Mouse (Mus musculus): ENCODE measurements around the gene Ppp1r27. TPM values are rescaled to one million over a fixed set of nuclear protein-coding genes. Genes with fewer than 3 reads are reported as not detected.
"Not testable (repeated sequence)": the region's sequence is repeated elsewhere in the genome, so short reads cannot be mapped to it uniquely, and the experiment has no call there.

Ppp1r27 gene
- polyA plus RNA-seq, 1 experiment: not detected

- Histone ChIP-seq H3K36me3 (ENCODE audit: control insufficient read depth, insufficient read depth, low read length) (no peaks in the 10 kb centered on the region), H3K4me3 (ENCODE audit: extremely low read depth, insufficient read depth, insufficient read length) (no peak overlapping the region), H3K4me1 (ENCODE audit: control insufficient read depth, insufficient read depth, insufficient read length) (no peaks in the 10 kb centered on the region), H3K27ac (ENCODE audit: insufficient read depth, low read length) (no peak overlapping the region), H3K27me3 (ENCODE audit: control insufficient read depth, insufficient read depth, low read length) (no peaks in the 10 kb centered on the region)
- 59% methylated on average over 6 of the region's 6 CpGs for WGBS
- no peak for DNase-seq (ENCODE audit: low read depth in 1 of 2, low spot score in 2 of 2)
- TF ChIP-seq CTCF (IDR thresholded peaks at IDR 0.05; ENCODE audit: extremely low read depth, insufficient read depth, insufficient read length, insufficient replicate concordance): no peak
- TF ChIP-seq POLR2A (IDR thresholded peaks at IDR 0.05; ENCODE audit: low read depth, low read length): no peak
Observed at GRCm38 (mm10) chr11:120518027-120518426, 32.9 kb downstream of the Ppp1r27 start.

DNA sequence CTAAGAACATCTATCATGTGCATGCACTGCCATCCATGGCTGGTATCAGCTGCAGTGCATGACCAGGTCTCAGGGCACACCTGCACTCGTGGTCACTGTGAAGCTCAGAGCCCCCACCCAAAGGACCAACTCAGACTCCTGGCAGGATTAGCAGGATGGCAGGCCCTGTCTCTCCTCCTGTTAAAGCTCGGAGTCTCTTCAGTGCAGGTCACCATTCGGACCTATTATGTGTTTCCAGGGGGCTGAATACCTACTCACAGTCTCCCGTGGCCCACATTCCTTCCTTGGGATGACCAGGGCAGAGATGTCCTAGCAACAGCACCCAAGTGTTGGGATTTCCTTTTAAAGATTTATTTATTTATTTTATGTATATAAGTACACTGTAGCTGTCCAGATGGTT lies 33.8 kb downstream of the Ppp1r27 start:
- 88% methylated on average over 4 of the region's 4 CpGs for WGBS
- no peak overlapping the region for H3K4me3 ChIP-seq (ENCODE audit: extremely low read depth, insufficient read depth, insufficient read length)
- DNase-seq (ENCODE audit: low read depth in 1 of 2, low spot score in 2 of 2): no peak
- no peak for TF ChIP-seq POLR2A (IDR thresholded peaks at IDR 0.05; ENCODE audit: low read depth, low read length)
- no peak overlapping the region for H3K27ac ChIP-seq (ENCODE audit: insufficient read depth, low read length)
- no peaks in the 10 kb centered on the region for H3K27me3 ChIP-seq (ENCODE audit: control insufficient read depth, insufficient read depth, low read length)
- H3K36me3 ChIP-seq (ENCODE audit: control insufficient read depth, insufficient read depth, low read length): no peaks in the 10 kb centered on the region
- H3K4me1 ChIP-seq (ENCODE audit: control insufficient read depth, insufficient read depth, insufficient read length): no peaks in the 10 kb centered on the region

- Histone ChIP-seq H3K36me3 (ENCODE audit: control insufficient read depth, insufficient read depth, low read length) (no peaks in the 10 kb centered on the region), H3K27ac (ENCODE audit: insufficient read depth, low read length) (no peak overlapping the region), H3K4me3 (ENCODE audit: extremely low read depth, insufficient read depth, insufficient read length) (no peak overlapping the region), H3K27me3 (ENCODE audit: control insufficient read depth, insufficient read depth, low read length) (no peaks in the 10 kb centered on the region), H3K4me1 (ENCODE audit: control insufficient read depth, insufficient read depth, insufficient read length) (peaks cover 4% of the 10 kb centered on the region; the same call in 1 of the 2 replicates)
- DNase-seq (ENCODE audit: low read depth in 1 of 2, low spot score in 2 of 2): peak; percentile 41 to 81
- TF ChIP-seq POLR2A (IDR thresholded peaks at IDR 0.05; ENCODE audit: low read depth, low read length): no peak
- peak; percentile 94 for TF ChIP-seq CTCF (IDR thresholded peaks at IDR 0.05; ENCODE audit: extremely low read depth, insufficient read depth, insufficient read length, insufficient replicate concordance)
- WGBS: 25% methylated on average over 17 of the region's 17 CpGs
Observed at GRCm38 (mm10) chr11:120515611-120516010, 35.3 kb downstream of the Ppp1r27 start.

- not testable (repeated sequence) for H3K4me3 ChIP-seq (ENCODE audit: extremely low read depth, insufficient read depth, insufficient read length); DNase-seq (ENCODE audit: low read depth in 1 of 2, low spot score in 2 of 2); H3K27ac ChIP-seq (ENCODE audit: insufficient read depth, low read length); H3K27me3 ChIP-seq (ENCODE audit: control insufficient read depth, insufficient read depth, low read length); H3K36me3 ChIP-seq (ENCODE audit: control insufficient read depth, insufficient read depth, low read length); H3K4me1 ChIP-seq (ENCODE audit: control insufficient read depth, insufficient read depth, insufficient read length)
- 93% methylated on average over 2 of the region's 2 CpGs for WGBS
Observed at GRCm38 (mm10) chr11:120514262-120514661, 36.7 kb downstream of the Ppp1r27 start.

- 84% methylated on average over 6 of the region's 6 CpGs for WGBS
- H3K4me3 ChIP-seq (ENCODE audit: extremely low read depth, insufficient read depth, insufficient read length): no peak overlapping the region
- TF ChIP-seq CTCF (IDR thresholded peaks at IDR 0.05; ENCODE audit: extremely low read depth, insufficient read depth, insufficient read length, insufficient replicate concordance) (no peak), POLR2A (IDR thresholded peaks at IDR 0.05; ENCODE audit: low read depth, low read length) (no peak)
- H3K36me3 ChIP-seq (ENCODE audit: control insufficient read depth, insufficient read depth, low read length): no peaks in the 10 kb centered on the region
- peaks cover 4% of the 10 kb centered on the region; the same call in 1 of the 2 replicates for H3K4me1 ChIP-seq (ENCODE audit: control insufficient read depth, insufficient read depth, insufficient read length)
- H3K27me3 ChIP-seq (ENCODE audit: control insufficient read depth, insufficient read depth, low read length): no peaks in the 10 kb centered on the region
- H3K27ac ChIP-seq (ENCODE audit: insufficient read depth, low read length): no peak overlapping the region
- DNase-seq (ENCODE audit: low read depth in 1 of 2, low spot score in 2 of 2): no peak
Observed at GRCm38 (mm10) chr11:120512790-120513453, 38.0 kb downstream of the Ppp1r27 start.

DNA sequence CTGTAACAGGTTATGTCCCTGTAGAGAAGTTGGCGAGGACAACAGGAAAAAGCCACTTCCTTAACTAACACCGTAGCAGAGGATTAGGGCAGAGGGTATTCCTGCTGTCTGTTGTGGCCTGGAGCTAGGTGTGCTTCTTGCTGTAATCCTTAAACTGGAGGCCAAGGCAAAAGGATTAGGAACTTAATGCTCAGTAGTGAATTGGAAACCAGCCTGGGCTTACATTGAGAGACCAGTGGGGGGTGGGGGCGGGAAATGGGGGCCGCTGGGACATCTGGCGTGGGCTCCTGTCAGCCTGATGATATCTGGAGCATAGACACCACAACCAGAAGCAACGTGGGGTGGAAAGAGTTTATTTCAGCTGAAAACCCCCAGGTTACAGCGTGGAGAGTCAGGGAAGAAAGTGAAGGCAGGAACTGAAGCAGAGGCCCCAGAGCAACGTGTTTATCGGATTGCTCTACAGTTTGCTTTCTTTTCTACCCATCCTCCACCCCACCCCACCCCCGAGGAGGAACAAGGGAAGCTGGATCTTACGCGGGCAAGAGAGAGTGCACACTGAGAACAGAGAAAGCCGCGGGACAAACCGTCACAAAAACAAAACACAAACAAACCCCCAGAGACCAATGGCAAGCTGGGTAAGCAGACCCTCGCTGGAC lies 40.4 kb downstream of the Ppp1r27 start:
- Histone ChIP-seq H3K4me1 (ENCODE audit: control insufficient read depth, insufficient read depth, insufficient read length) (peaks cover 4% of the 10 kb centered on the region; the same call in 1 of the 2 replicates), H3K27ac (ENCODE audit: insufficient read depth, low read length) (no peak overlapping the region; the same call in 1 of the 2 replicates), H3K36me3 (ENCODE audit: control insufficient read depth, insufficient read depth, low read length) (no peaks in the 10 kb centered on the region), H3K4me3 (ENCODE audit: extremely low read depth, insufficient read depth, insufficient read length) (peak overlapping the region; percentile 50), H3K27me3 (ENCODE audit: control insufficient read depth, insufficient read depth, low read length) (no peaks in the 10 kb centered on the region)
- DNase-seq (ENCODE audit: low read depth in 1 of 2, low spot score in 2 of 2): no peak
- TF ChIP-seq CTCF (IDR thresholded peaks at IDR 0.05; ENCODE audit: extremely low read depth, insufficient read depth, insufficient read length, insufficient replicate concordance): no peak
- no peak for TF ChIP-seq POLR2A (IDR thresholded peaks at IDR 0.05; ENCODE audit: low read depth, low read length)
- 4% methylated on average over 16 of the region's 16 CpGs for WGBS

DNA sequence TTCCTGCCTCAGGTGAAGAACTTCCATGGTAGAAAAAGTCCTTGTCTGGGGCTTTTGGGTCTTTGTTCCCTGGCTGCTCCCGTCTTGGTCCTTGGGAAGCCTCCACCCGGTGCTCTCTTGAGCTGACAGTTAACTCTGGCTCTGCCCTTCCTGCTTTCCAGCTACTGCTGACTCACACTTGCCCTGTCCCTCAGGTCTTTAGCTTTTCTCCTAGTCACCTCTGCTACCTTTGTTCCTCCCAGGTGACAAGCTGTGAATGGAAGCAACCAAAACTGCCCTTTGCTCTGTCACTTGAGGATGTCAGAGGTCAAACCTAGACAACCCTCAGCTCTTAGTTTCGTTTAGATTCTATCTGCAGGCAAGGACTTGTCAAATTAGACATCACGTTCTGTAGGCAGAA lies 41.0 kb downstream of the Ppp1r27 start:
- Histone ChIP-seq H3K27ac (ENCODE audit: insufficient read depth, low read length) (no peak overlapping the region), H3K4me1 (ENCODE audit: control insufficient read depth, insufficient read depth, insufficient read length) (peaks cover 4% of the 10 kb centered on the region; the same call in 1 of the 2 replicates), H3K36me3 (ENCODE audit: control insufficient read depth, insufficient read depth, low read length) (no peaks in the 10 kb centered on the region), H3K4me3 (ENCODE audit: extremely low read depth, insufficient read depth, insufficient read length) (no peak overlapping the region), H3K27me3 (ENCODE audit: control insufficient read depth, insufficient read depth, low read length) (no peaks in the 10 kb centered on the region)
- TF ChIP-seq POLR2A (IDR thresholded peaks at IDR 0.05; ENCODE audit: low read depth, low read length) (no peak), CTCF (IDR thresholded peaks at IDR 0.05; ENCODE audit: extremely low read depth, insufficient read depth, insufficient read length, insufficient replicate concordance) (no peak)
- DNase-seq (ENCODE audit: low read depth in 1 of 2, low spot score in 2 of 2): no peak
- 30% methylated on average over 4 of the region's 4 CpGs for WGBS
